Mouse (Mus musculus) heart, postnatal 10 days (tissue): ENCODE measurements around the gene Cnih3. TPM values are rescaled to one million over a fixed set of nuclear protein-coding genes. Genes with fewer than 3 reads are reported as not detected.

Experiments
- DNase-seq, 2 experiments: peaks; one replicate each; pipeline ENCODE4 v3.0.0; 2021
- intact Hi-C: fragments of 180-260 bp; cut with DNase I; formaldehyde crosslinking; loops from one replicate; pipeline ENCODE4 v1.15.1; 2025
- total RNA-seq, 2 experiments: library from RNA; stranded (reverse); gene quantifications; 2 replicates each; pipeline ENCODE4 v1.2.3; 2021

The Cnih3 gene
- total RNA-seq, 2 experiments from 2014 or later: not detected

GRCm38 (mm10) chr1:181505367-181505766 lies 152.9 kb downstream of the Cnih3 start:
- intact Hi-C loops: no loop called here
- DNase-seq: peak in 1 of 2 experiments; percentile 5

Other genes starting within 250 kb of the Cnih3 start
- 10 to 100 TPM; 10.4 to 10.6 TPM for gene Nvl, start 208.4 kb upstream of the Cnih3 start, total RNA-seq
- gene Cnih4, start 207.9 kb upstream of the Cnih3 start, total RNA-seq: 10 to 100 TPM; 48.9 to 52.2 TPM
- 100 to 1,000 TPM; 135 to 147 TPM for gene Wdr26, start 140.6 kb upstream of the Cnih3 start, total RNA-seq
- not detected for gene Ccdc121, start 158.8 kb downstream of the Cnih3 start, total RNA-seq
- not detected for gene Dnah14, start 223.9 kb downstream of the Cnih3 start, total RNA-seq